Mouse (Mus musculus): ENCODE measurements around the gene Metap1d. TPM values are rescaled to one million over a fixed set of nuclear protein-coding genes. Genes with fewer than 3 reads are reported as not detected.

The Metap1d gene
- polyA plus RNA-seq, 1 experiment from 2014 or later = 13.7 TPM

GRCm38 (mm10) chr2:71541418-71542226, 88.5 kb downstream of the Metap1d start:
- no peak overlapping the region for H3K4me3 ChIP-seq (ENCODE audit: inconsistent target)
- 27% methylated on average over 37 of the region's 37 CpGs for WGBS (ENCODE audit: missing documents)

GRCm38 (mm10) chr2:71542227-71542815, 89.2 kb downstream of the Metap1d start:
- Histone ChIP-seq H3K4me3 (ENCODE audit: inconsistent target) (no peak overlapping the region), H3K36me3 (ENCODE audit: inconsistent target) (no peaks in the 10 kb centered on the region), H3K79me2 (ENCODE audit: inconsistent target) (no peaks in the 10 kb centered on the region), H3K27ac (no peak overlapping the region)
- WGBS (ENCODE audit: missing documents) = 32% methylated on average over 6 of the region's 11 CpGs

More at GRCm38 (mm10) chr2:71541418-71542226, 88.5 kb downstream of the Metap1d start:
- Histone ChIP-seq H3K36me3 (ENCODE audit: inconsistent target) (no peaks in the 10 kb centered on the region), H3K79me2 (ENCODE audit: inconsistent target) (no peaks in the 10 kb centered on the region), H3K27ac (no peak overlapping the region)

DNA sequence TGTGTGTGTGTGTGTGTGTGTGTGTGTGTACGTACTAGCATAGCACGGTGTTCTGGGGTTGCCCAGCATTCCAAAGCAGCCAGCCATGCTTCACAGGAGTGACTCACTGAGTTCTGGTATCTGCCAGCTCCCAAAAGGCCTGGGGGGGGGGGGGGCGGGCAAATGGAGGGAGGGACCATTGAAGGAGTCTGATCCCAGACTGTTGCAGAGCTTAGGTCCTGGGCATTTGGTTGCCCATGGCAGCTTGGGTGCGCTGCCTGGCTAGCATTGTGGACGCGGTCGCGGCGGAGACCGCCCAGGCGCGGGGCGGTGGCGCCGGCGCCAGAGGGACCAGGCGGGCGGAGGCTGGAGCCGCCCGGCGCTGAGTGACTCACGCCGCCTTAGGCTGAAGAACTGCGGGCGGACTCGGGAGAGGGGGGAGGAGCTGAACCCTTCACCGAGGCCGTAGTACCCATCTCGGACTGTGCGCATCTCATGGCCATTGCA, 89.8 kb downstream of the Metap1d start:
- no peak overlapping the region for H3K27ac ChIP-seq
- WGBS (ENCODE audit: missing documents) = under 1% methylated on average over 21 of the region's 30 CpGs
- no peak overlapping the region for H3K4me3 ChIP-seq (ENCODE audit: inconsistent target)
- H3K36me3 ChIP-seq (ENCODE audit: inconsistent target) = no peaks in the 10 kb centered on the region
- no peaks in the 10 kb centered on the region for H3K79me2 ChIP-seq (ENCODE audit: inconsistent target)

DNA sequence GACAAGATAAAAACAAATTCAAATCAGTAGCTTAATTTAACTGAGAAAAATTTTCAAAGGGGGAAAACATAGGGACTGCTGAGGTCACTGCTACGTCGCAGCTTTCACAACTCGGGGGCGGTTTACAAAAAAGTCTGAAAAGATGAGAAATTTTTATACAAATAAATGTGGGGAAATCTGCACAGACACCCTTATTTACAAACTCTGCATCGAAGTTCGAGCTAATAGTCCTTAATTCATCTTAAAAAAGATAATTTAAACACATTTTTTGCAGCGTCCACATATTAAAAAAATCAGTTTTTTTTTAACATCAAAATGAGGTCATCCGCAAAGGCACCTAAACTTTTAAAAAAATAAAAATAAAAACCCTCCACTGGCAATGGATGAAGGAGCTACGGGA, 90.5 kb downstream of the Metap1d start:
- no peaks in the 10 kb centered on the region for H3K79me2 ChIP-seq (ENCODE audit: inconsistent target)
- H3K4me3 ChIP-seq (ENCODE audit: inconsistent target) = no peak overlapping the region
- WGBS (ENCODE audit: missing documents) = 35% methylated on average over 9 of the region's 9 CpGs
- no peak overlapping the region for H3K27ac ChIP-seq
- no peaks in the 10 kb centered on the region for H3K36me3 ChIP-seq (ENCODE audit: inconsistent target)

DNA sequence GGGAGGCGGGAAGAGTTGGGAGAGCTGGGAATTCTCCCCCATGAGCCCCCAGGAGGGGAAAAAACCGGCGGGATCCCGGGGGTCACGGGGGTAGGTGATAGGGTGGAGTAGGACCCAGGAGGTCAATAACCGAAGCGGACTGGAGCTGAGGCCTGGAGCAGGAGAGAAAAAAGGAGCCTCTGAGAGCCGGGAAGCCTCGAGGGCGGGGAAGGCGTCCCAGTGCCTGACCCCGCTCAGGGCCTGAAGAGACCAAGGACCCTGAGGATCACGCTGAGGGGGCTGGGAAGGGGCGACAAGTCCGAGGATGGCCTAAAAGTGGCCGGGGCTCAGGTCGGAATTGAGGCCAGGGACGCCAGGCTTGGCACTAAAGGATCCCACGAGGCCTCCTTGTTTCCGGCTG, 90.9 kb downstream of the Metap1d start:
- WGBS (ENCODE audit: missing documents) = 26% methylated on average over 20 of the region's 20 CpGs

DNA sequence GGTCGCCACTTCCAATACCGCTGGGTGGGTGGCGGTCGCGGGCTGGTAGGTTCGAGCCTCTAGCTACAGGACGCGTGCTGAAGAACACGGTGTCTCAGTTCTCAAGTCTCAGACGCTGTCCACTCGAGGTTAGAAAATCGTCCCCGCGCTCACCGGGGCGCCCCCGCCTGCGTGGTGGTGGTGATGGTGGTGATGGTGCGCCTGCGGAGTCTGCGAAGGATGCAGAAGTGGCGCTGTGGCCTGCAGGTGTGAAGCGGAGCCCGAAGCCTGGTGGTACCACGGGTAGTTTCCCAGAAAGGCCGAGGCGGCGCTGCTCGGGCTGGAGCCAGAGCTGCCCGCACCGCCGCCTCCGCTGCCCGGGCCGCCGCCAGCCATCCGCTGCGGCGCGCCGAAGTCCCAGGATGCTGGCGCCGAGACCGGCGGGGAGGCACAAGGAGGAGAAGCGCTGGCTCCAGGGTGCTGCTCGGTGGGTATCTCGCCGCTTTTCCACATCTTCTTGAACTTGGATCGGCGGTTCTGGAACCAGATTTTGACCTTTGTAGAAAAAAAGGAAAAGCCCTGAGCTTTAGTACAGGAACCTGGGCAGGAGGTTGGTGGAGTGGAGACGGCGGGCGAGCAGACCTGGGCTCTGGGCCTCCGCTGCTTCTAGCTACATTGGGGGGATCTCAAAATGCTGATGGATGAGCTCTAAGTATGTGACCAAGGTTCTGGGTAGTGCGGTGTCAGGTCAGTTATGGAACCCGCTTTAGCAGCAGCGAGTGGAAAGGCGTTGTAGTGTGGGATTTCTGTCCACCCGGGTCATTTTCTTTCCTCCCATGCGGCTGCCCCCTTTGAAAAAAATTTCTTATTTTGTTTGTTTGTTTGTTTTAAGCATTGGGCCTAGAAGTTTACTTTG, 91.6 kb downstream of the Metap1d start:
- no peak overlapping the region for H3K4me3 ChIP-seq (ENCODE audit: inconsistent target)

More for the DNA sequence above, 90.9 kb downstream of the Metap1d start:
- H3K79me2 ChIP-seq (ENCODE audit: inconsistent target) = no peaks in the 10 kb centered on the region
- H3K4me3 ChIP-seq (ENCODE audit: inconsistent target) = no peak overlapping the region
- no peaks in the 10 kb centered on the region for H3K36me3 ChIP-seq (ENCODE audit: inconsistent target)
- H3K27ac ChIP-seq = no peak overlapping the region

DNA sequence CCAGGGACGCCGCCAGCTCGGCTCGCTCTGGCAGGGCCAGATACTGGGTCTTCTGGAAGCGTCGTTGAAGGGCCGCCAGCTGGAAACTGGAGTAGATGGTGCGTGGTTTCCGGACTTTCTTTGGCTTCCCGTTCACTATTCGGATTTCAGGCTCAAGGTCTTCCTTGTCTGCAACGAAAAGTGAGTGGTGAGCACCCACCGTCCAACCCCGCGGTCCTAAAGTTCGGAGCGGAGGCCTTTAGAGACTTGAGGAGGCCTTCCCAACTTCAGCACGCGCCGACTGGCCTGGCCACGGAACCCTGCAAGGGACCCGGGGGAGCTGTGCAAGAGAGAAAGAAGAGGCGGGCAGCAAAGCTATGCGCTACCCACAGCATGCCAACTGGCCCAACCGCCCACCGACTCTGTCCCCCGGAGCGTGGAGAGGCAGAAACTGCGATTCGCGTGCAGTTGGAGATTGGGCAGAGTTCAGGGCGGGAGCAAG, 92.4 kb downstream of the Metap1d start:
- Histone ChIP-seq H3K79me2 (ENCODE audit: inconsistent target) (no peaks in the 10 kb centered on the region), H3K36me3 (ENCODE audit: inconsistent target) (no peaks in the 10 kb centered on the region), H3K4me3 (ENCODE audit: inconsistent target) (no peak overlapping the region), H3K27ac (no peak overlapping the region)
- 10% methylated on average over 32 of the region's 32 CpGs for WGBS (ENCODE audit: missing documents)

More for the DNA sequence above, 91.6 kb downstream of the Metap1d start:
- 11% methylated on average over 49 of the region's 61 CpGs for WGBS (ENCODE audit: missing documents)
- H3K79me2 ChIP-seq (ENCODE audit: inconsistent target) = no peaks in the 10 kb centered on the region
- no peak overlapping the region for H3K27ac ChIP-seq
- H3K36me3 ChIP-seq (ENCODE audit: inconsistent target) = no peaks in the 10 kb centered on the region

DNA sequence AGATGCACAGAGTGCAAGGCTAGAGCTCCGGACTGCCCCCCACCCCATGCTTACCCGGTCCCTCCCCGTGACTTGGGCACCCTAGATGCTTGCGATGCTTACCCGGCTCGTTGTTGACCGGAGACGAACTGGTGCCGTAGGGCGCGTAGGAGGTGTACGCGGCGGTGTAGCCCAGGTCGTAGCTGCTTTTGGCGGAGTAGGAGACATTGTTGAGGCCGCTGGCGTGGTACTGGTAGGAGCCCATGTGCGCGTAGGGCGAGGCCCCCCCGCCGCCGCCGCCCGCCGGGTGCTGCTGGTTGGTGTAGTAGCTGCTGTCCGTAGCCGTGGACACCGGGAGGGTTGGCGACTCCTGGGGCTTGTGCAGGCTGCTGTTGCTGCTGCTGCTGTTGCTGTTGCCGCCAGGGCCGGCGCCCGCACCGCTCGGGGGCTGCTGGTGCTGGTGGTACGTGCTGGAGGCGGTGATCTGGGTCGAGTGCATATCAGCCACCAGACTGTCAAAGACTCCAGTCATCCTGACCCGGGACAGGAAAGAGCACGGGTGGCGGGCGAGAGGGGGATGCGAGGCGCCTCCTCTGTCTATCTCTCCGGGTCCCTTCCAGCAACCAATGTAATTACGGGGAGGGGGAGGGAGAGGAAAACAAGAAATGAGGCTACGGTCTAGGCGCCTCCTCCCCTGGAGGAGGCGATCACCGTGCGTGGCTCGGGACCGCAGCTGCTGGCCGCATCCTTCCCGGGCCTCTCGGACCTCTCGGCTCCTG, 93.0 kb downstream of the Metap1d start:
- 3% methylated on average over 56 of the region's 59 CpGs for WGBS (ENCODE audit: missing documents)
- no peaks in the 10 kb centered on the region for H3K79me2 ChIP-seq (ENCODE audit: inconsistent target)
- H3K36me3 ChIP-seq (ENCODE audit: inconsistent target) = no peaks in the 10 kb centered on the region
- no peak overlapping the region for H3K27ac ChIP-seq
- no peak overlapping the region; the same call in 1 of the 2 replicates for H3K4me3 ChIP-seq (ENCODE audit: inconsistent target)

DNA sequence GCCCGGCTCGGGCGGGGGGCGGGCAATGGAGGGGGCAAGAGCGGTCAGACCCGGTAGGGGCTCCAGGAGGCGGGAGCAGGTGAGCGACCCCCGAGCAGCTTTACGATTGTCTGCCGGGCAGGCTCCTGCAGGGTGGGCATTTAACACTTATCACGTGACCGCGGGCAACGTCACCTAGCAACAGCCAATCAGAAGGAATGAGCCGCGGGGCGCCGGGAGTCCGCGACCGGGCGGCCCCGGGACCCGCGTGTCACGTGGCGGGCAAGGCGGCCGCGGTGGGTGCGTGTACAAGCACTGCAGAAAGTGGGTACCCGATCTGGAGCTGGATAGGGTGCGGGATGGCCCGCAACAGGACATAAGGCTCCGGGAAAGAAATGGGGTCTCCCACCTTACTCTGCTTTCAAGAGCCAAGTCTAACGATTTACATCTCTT, 93.6 kb downstream of the Metap1d start, which contains the start of gene Dlx2:
TSS of gene Dlx2 (minus strand) at position 115 of the 432 bp plus-strand sequence.
- Histone ChIP-seq H3K4me3 (ENCODE audit: inconsistent target) (no peak within 1 kb of the TSS; the same call in 1 of the 2 replicates), H3K27ac (no peak within 1 kb of the TSS), H3K36me3 (ENCODE audit: inconsistent target) (no peaks in the 10 kb centered on the region), H3K79me2 (ENCODE audit: inconsistent target) (no peaks in the 10 kb centered on the region)
- 3% methylated on average over 37 of the region's 37 CpGs for WGBS (ENCODE audit: missing documents)

GRCm38 (mm10) chr2:71547829-71548228, 94.8 kb downstream of the Metap1d start:
- WGBS (ENCODE audit: missing documents) = 8% methylated on average over 8 of the region's 8 CpGs

DNA sequence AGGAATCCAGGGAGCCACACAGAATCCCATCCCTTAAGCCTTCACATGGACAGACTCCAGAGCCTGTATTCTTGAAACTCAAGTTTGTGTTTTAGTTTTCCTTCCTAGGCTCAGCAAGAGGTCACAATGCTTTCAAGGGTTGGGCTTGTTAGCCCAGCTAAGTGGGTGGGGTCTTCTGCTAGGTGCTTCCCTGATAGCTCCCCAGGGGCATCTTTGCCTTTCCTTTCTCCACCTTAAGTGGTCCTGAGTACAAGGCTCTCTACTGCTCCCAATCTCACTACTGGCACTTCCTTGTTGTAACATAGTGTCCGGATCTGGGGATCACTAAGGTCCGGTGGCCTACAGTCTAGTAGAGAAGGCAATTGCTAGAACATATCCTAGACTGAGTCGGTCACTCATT, 97.3 kb downstream of the Metap1d start:
- no peak overlapping the region for H3K4me3 ChIP-seq (ENCODE audit: inconsistent target)
- no peaks in the 10 kb centered on the region for H3K36me3 ChIP-seq (ENCODE audit: inconsistent target)
- no peaks in the 10 kb centered on the region for H3K79me2 ChIP-seq (ENCODE audit: inconsistent target)
- 28% methylated on average over 3 of the region's 3 CpGs for WGBS (ENCODE audit: missing documents)
- no peak overlapping the region for H3K27ac ChIP-seq

More at GRCm38 (mm10) chr2:71547829-71548228, 94.8 kb downstream of the Metap1d start:
- H3K4me3 ChIP-seq (ENCODE audit: inconsistent target) = no peak overlapping the region
- H3K27ac ChIP-seq = no peak overlapping the region
- H3K79me2 ChIP-seq (ENCODE audit: inconsistent target) = no peaks in the 10 kb centered on the region
- no peaks in the 10 kb centered on the region for H3K36me3 ChIP-seq (ENCODE audit: inconsistent target)

- 7% methylated on average over 15 of the region's 18 CpGs for WGBS (ENCODE audit: missing documents)
- no peaks in the 10 kb centered on the region for H3K79me2 ChIP-seq (ENCODE audit: inconsistent target)
- no peak overlapping the region for H3K4me3 ChIP-seq (ENCODE audit: inconsistent target)
These were observed 98.6 kb downstream of the Metap1d start for GRCm38 (mm10) chr2:71551704-71552103.

GRCm38 (mm10) chr2:71556071-71556470, 103.0 kb downstream of the Metap1d start:
- 63% methylated on average over 5 of the region's 5 CpGs for WGBS (ENCODE audit: missing documents)
- no peaks in the 10 kb centered on the region for H3K36me3 ChIP-seq (ENCODE audit: inconsistent target)
- H3K4me3 ChIP-seq (ENCODE audit: inconsistent target) = no peak overlapping the region
- no peak overlapping the region for H3K27ac ChIP-seq
- no peaks in the 10 kb centered on the region for H3K79me2 ChIP-seq (ENCODE audit: inconsistent target)

More at GRCm38 (mm10) chr2:71551704-71552103, 98.6 kb downstream of the Metap1d start:
- no peaks in the 10 kb centered on the region for H3K36me3 ChIP-seq (ENCODE audit: inconsistent target)
- no peak overlapping the region for H3K27ac ChIP-seq

Data from macrophage (primary cell).